Mouse (Mus musculus) gastrocnemius, postnatal 25 days (tissue): Measurements from ENCODE around the gene 2810408A11Rik. TPM values are rescaled to one million over a fixed set of nuclear protein-coding genes. Genes with fewer than 3 reads are reported as not detected.

Experiments used
- DNase-seq: peaks from one replicate; pipeline ENCODE4 v3.0.0; 2022
- total RNA-seq, 2 experiments: library from RNA; stranded (reverse); gene quantifications; 1 replicate in 1 of 2; 2 replicates in 1 of 2; pipeline ENCODE4 v1.2.3; 2021

The 2810408A11Rik gene
- total RNA-seq, 2 experiments from 2014 or later = not detected

- DNase-seq = no peak
Observed at GRCm38 (mm10) chr11:69912716-69913530, 12.1 kb upstream of the 2810408A11Rik start.

- no peak for DNase-seq
Observed at GRCm38 (mm10) chr11:69911701-69912100, 10.9 kb upstream of the 2810408A11Rik start.

- no peak for DNase-seq
Observed at GRCm38 (mm10) chr11:69910781-69911560, 10.2 kb upstream of the 2810408A11Rik start.

GRCm38 (mm10) chr11:69910177-69910576 is 9.4 kb upstream of the 2810408A11Rik start:
- no peak for DNase-seq

- no peak for DNase-seq
Observed at GRCm38 (mm10) chr11:69909174-69909573, 8.4 kb upstream of the 2810408A11Rik start.

- DNase-seq = no peak
Observed at GRCm38 (mm10) chr11:69908645-69909044, 7.9 kb upstream of the 2810408A11Rik start.

- no peak for DNase-seq
Observed at GRCm38 (mm10) chr11:69904311-69904710, 3.5 kb upstream of the 2810408A11Rik start.

GRCm38 (mm10) chr11:69902972-69903371 is 2.2 kb upstream of the 2810408A11Rik start:
- no peak for DNase-seq

- DNase-seq = no peak
Observed at GRCm38 (mm10) chr11:69901993-69902392, 1.2 kb upstream of the 2810408A11Rik start.

- DNase-seq = peak; percentile 98
Observed at GRCm38 (mm10) chr11:69901406-69901846, 639 bp upstream of the 2810408A11Rik start.

- no peak for DNase-seq
Observed at GRCm38 (mm10) chr11:69899870-69900269, 917 bp downstream of the 2810408A11Rik start.

- DNase-seq = no peak
Observed at GRCm38 (mm10) chr11:69895291-69895690, 5.5 kb downstream of the 2810408A11Rik start, which contains the start of gene Acap1. Gene Acap1, minus strand, starts transcription at chr11:69895539.

- DNase-seq = no peak
Observed at GRCm38 (mm10) chr11:69894671-69895070, 6.1 kb downstream of the 2810408A11Rik start.

- DNase-seq = no peak
Observed at GRCm38 (mm10) chr11:69891482-69891881, 9.3 kb downstream of the 2810408A11Rik start.

- no peak for DNase-seq
Observed at GRCm38 (mm10) chr11:69886907-69887635, 13.7 kb downstream of the 2810408A11Rik start.

GRCm38 (mm10) chr11:69884663-69885062 is 16.1 kb downstream of the 2810408A11Rik start:
- DNase-seq = no peak

- DNase-seq = no peak
Observed at GRCm38 (mm10) chr11:69884240-69884639, 16.5 kb downstream of the 2810408A11Rik start.

GRCm38 (mm10) chr11:69883527-69884151 is 17.1 kb downstream of the 2810408A11Rik start:
- DNase-seq = no peak

GRCm38 (mm10) chr11:69883066-69883465 is 17.7 kb downstream of the 2810408A11Rik start:
- DNase-seq = no peak

- no peak for DNase-seq
Observed at GRCm38 (mm10) chr11:69881787-69882670, 18.8 kb downstream of the 2810408A11Rik start.
